Mouse (Mus musculus) C2C12 (cell line): ENCODE measurements around the gene Zfp111.

Experiments
- CEBPB ChIP-seq: IDR thresholded peaks from one replicate; pipeline ENCODE4 v1.6.1; 2011; ENCODE audit warnings: low read depth, mild to moderate bottlenecking, control low read depth, moderate library complexity
- CTCF ChIP-seq: IDR thresholded peaks from one replicate; pipeline ENCODE4 v1.5.1; 2011; ENCODE audit not compliant: control insufficient read depth, insufficient read depth, insufficient read length
- FOSL1 ChIP-seq: IDR thresholded peaks from one replicate; pipeline ENCODE4 v1.8.0; 2011; ENCODE audit warnings: mild to moderate bottlenecking, low read length; ENCODE audit not compliant: poor library complexity, insufficient read depth, severe bottlenecking
- MYOD1 ChIP-seq: IDR thresholded peaks from one replicate; pipeline ENCODE4 v1.6.1; 2011; ENCODE audit warnings: low read depth; ENCODE audit not compliant: control insufficient read depth, insufficient read length
- USF1 ChIP-seq: IDR thresholded peaks from one replicate; pipeline ENCODE4 v1.6.1; 2011; ENCODE audit warnings: low read depth, mild to moderate bottlenecking, control low read depth, moderate library complexity

DNA sequence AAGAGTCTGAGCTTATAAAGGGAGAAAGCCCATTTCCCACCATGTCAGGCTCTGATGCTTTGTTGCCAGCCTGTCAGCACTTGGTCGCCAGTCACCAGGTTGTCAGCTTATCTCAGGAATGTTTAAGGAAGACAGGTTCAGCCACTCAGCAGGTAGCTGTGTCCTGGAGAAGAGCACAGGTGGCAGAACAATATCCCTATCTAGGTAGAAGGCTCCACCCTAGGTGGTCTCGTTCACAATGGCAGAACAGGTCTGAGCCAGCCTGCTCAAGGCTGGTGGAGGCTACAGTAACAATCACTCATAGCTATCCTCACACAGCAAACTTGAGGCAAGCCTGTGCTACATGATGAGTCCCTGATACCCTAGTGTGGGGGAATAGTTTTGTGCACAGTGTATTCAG lies 19.9 kb downstream of the Zfp111 start:
- TF ChIP-seq CTCF (no peak), USF1 (no peak), MYOD1 (no peak), FOSL1 (no peak), CEBPB (no peak)
